Mouse (Mus musculus) heart, adult 2 months (tissue): ENCODE data around the gene Trim61. TPM values are rescaled to one million over a fixed set of nuclear protein-coding genes. Genes with fewer than 3 reads are reported as not detected.

Source experiments
- DNase-seq, 2 experiments: peaks; one replicate each; pipeline ENCODE4 v3.0.0; 2021
- H3K27ac ChIP-seq: fragments of 200-600 bp; 2 replicates; pipeline ENCODE4 v1.8.1; 2022
- H3K27me3 ChIP-seq: fragments of 200-500 bp; 2 replicates; pipeline ENCODE4 v1.6.1; 2012; ENCODE audit warnings: mild to moderate bottlenecking, low read length, inconsistent platforms, mixed read lengths; ENCODE audit not compliant: control insufficient read depth, insufficient read depth
- H3K36me3 ChIP-seq: fragments of 200-500 bp; 2 replicates; pipeline ENCODE4 v1.6.1; 2012; ENCODE audit warnings: low read length, inconsistent platforms; ENCODE audit not compliant: control insufficient read depth, insufficient read depth
- H3K4me1 ChIP-seq: fragments of 200-500 bp; 2 replicates; pipeline ENCODE4 v1.6.1; 2011; ENCODE audit warnings: low read length; ENCODE audit not compliant: control insufficient read depth, insufficient read depth
- H3K4me3 ChIP-seq: fragments of 200-600 bp; 2 replicates; pipeline ENCODE4 v1.8.1; 2022
- H3K79me2 ChIP-seq: fragments of 200-500 bp; replicated peaks from 2 replicates; pipeline ENCODE4 v1.6.1; 2012; ENCODE audit warnings: mild to moderate bottlenecking, inconsistent platforms, low read length, moderate library complexity, mixed read lengths; ENCODE audit not compliant: control insufficient read depth, insufficient read depth
- H3K9ac ChIP-seq: fragments of 200-500 bp; 2 replicates; pipeline ENCODE4 v1.6.1; 2012; ENCODE audit warnings: low read depth, mild to moderate bottlenecking, control low read depth, inconsistent platforms, low read length, mixed read lengths
- CTCF ChIP-seq: fragments of 200-600 bp; IDR thresholded peaks from 2 replicates; pipeline ENCODE4 v1.8.1; 2022; ENCODE audit warnings: antibody characterized with exemption, mild to moderate bottlenecking, moderate library complexity
- EP300 ChIP-seq: fragments of 200-500 bp; IDR thresholded peaks from 2 replicates; pipeline ENCODE4 v1.6.1; 2011; ENCODE audit warnings: low read depth, low read length, control low read depth; ENCODE audit not compliant: insufficient read depth
- POLR2A ChIP-seq: fragments of 200-500 bp; IDR thresholded peaks from 2 replicates; pipeline ENCODE4 v1.6.1; 2011; ENCODE audit warnings: mild to moderate bottlenecking, low read depth, low read length, control low read depth; ENCODE audit not compliant: insufficient read depth
- WGBS: fragments of 180-500 bp; shearing (Covaris S2); methylation state at CpG from one replicate; pipeline ENCODE4 v1.1.7; 2018; 5-methylcytosine and 5-hydroxymethylcytosine counted together
- intact Hi-C: fragments of 180-260 bp; cut with DNase I; formaldehyde crosslinking; loops from one replicate; pipeline ENCODE4 v1.15.1; 2025
- polyA plus RNA-seq: library from polyadenylated mRNA; depleted of rRNA; stranded (reverse); fragments of >200 nt; gene quantifications from 2 replicates; pipeline ENCODE4 v1.2.3, GENCODE M21; 2012
- total RNA-seq, 2 experiments: library from RNA; stranded (reverse); gene quantifications; 2 replicates each; pipeline ENCODE4 v1.2.3; 2021

The Trim61 gene
- total and polyA plus RNA-seq, 3 experiments = not detected

- Histone ChIP-seq H3K27me3 (0 out of 2 replicates have a peak, but pooled peaks cover 2% of the 10 kb centered on the region), H3K4me1 (peaks cover 2% of the 10 kb centered on the region), H3K4me3 (no peak overlapping the region), H3K79me2 (no peaks in the 10 kb centered on the region), H3K36me3 (no peaks in the 10 kb centered on the region), H3K27ac (no peak overlapping the region), H3K9ac (no peak overlapping the region)
- TF ChIP-seq POLR2A = no peak
- TF ChIP-seq EP300 = no peak
- TF ChIP-seq CTCF = no peak
- intact Hi-C loops = no loop called here
- no peak for DNase-seq
- WGBS = 67% methylated on average over 2 of the region's 2 CpGs
These were observed 15.8 kb upstream of the Trim61 start for GRCm38 (mm10) chr8:65034136-65034535.

GRCm38 (mm10) chr8:65033056-65033455 lies 14.7 kb upstream of the Trim61 start:
- no peak overlapping the region for H3K4me3 ChIP-seq
- 84% methylated on average over 13 of the region's 13 CpGs for WGBS
- no peak for DNase-seq
- no peaks in the 10 kb centered on the region for H3K36me3 ChIP-seq
- TF ChIP-seq POLR2A (no peak), CTCF (no peak), EP300 (no peak)
- H3K79me2 ChIP-seq = no peaks in the 10 kb centered on the region
- H3K4me1 ChIP-seq = peaks cover 2% of the 10 kb centered on the region
- intact Hi-C loops = no loop called here
- no peak overlapping the region for H3K9ac ChIP-seq
- H3K27ac ChIP-seq = no peak overlapping the region
- H3K27me3 ChIP-seq = 0 out of 2 replicates have a peak, but pooled peaks cover 2% of the 10 kb centered on the region

GRCm38 (mm10) chr8:65032107-65032506 lies 13.8 kb upstream of the Trim61 start:
- no peak overlapping the region for H3K27ac ChIP-seq
- no peaks in the 10 kb centered on the region for H3K79me2 ChIP-seq
- no peak overlapping the region for H3K9ac ChIP-seq
- intact Hi-C loops = no loop called here
- DNase-seq = no peak
- WGBS = 100% methylated on average over 1 of the region's 1 CpGs
- TF ChIP-seq CTCF = no peak
- H3K36me3 ChIP-seq = no peaks in the 10 kb centered on the region
- no peaks in the 10 kb centered on the region; the same call in 1 of the 2 replicates for H3K4me1 ChIP-seq
- H3K4me3 ChIP-seq = no peak overlapping the region
- H3K27me3 ChIP-seq = 0 out of 2 replicates have a peak, but pooled peaks cover 2% of the 10 kb centered on the region

- Histone ChIP-seq H3K27me3 (0 out of 2 replicates have a peak, but pooled peaks cover 2% of the 10 kb centered on the region), H3K4me3 (no peak overlapping the region), H3K4me1 (no peaks in the 10 kb centered on the region; the same call in 1 of the 2 replicates), H3K79me2 (no peaks in the 10 kb centered on the region), H3K27ac (no peak overlapping the region), H3K36me3 (no peaks in the 10 kb centered on the region), H3K9ac (no peak overlapping the region)
- no peak for DNase-seq
- intact Hi-C loops = no loop called here
- no peak for TF ChIP-seq CTCF
- no peak for TF ChIP-seq EP300
- TF ChIP-seq POLR2A = no peak
- 70% methylated on average over 4 of the region's 4 CpGs for WGBS
These were observed 12.6 kb upstream of the Trim61 start for GRCm38 (mm10) chr8:65030735-65031485.

GRCm38 (mm10) chr8:65029776-65030175 lies 11.5 kb upstream of the Trim61 start:
- no peaks in the 10 kb centered on the region for H3K4me1 ChIP-seq
- DNase-seq = no peak
- TF ChIP-seq EP300 (no peak), CTCF (no peak), POLR2A (no peak)

GRCm38 (mm10) chr8:65028959-65029686 lies 10.8 kb upstream of the Trim61 start:
- WGBS = 80% methylated on average over 12 of the region's 12 CpGs
- intact Hi-C loops = no loop called here
- H3K9ac ChIP-seq = no peak overlapping the region
- DNase-seq = no peak
- no peaks in the 10 kb centered on the region for H3K36me3 ChIP-seq
- H3K27me3 ChIP-seq = no peaks in the 10 kb centered on the region
- no peak overlapping the region for H3K4me3 ChIP-seq
- no peaks in the 10 kb centered on the region for H3K4me1 ChIP-seq
- no peak overlapping the region for H3K27ac ChIP-seq
- TF ChIP-seq POLR2A = no peak
- no peak for TF ChIP-seq EP300
- no peak for TF ChIP-seq CTCF
- H3K79me2 ChIP-seq = no peaks in the 10 kb centered on the region

More at GRCm38 (mm10) chr8:65029776-65030175, 11.5 kb upstream of the Trim61 start:
- 87% methylated on average over 4 of the region's 4 CpGs for WGBS
- Histone ChIP-seq H3K36me3 (no peaks in the 10 kb centered on the region), H3K79me2 (no peaks in the 10 kb centered on the region), H3K27me3 (no peaks in the 10 kb centered on the region), H3K9ac (no peak overlapping the region), H3K27ac (no peak overlapping the region), H3K4me3 (no peak overlapping the region)
- intact Hi-C loops = no loop called here
